Mouse (Mus musculus): Measurements from ENCODE around the gene Chrna5.

GRCm38 (mm10) chr9:55045001-55045400 lies 64.3 kb downstream of the Chrna5 start:
- TF ChIP-seq POLR2A (IDR thresholded peaks at IDR 0.05; ENCODE audit: insufficient read length, low read depth) (no peak), MAX (IDR thresholded peaks at IDR 0.05; ENCODE audit: low read depth) (no peak), TCF3 (IDR thresholded peaks at IDR 0.05; ENCODE audit: insufficient read length, low read depth) (no peak), E2F4 (IDR thresholded peaks at IDR 0.05; ENCODE audit: insufficient read depth) (no peak), MYOG (IDR thresholded peaks at IDR 0.05; ENCODE audit: control insufficient read depth in 1 of 3, insufficient read depth in 1 of 3, insufficient read length in 2 of 3, low read depth in 2 of 3) (no peak), USF1 (IDR thresholded peaks at IDR 0.05; ENCODE audit: low read depth) (no peak), REST (IDR thresholded peaks at IDR 0.05; ENCODE audit: insufficient read depth, insufficient read length) (no peak), MYOD1 (IDR thresholded peaks at IDR 0.05; ENCODE audit: control insufficient read depth in 1 of 3, insufficient read length in 2 of 3, low read depth in 2 of 3) (no peak)
